Mouse (Mus musculus) CD4-positive, CD25-positive, alpha-beta regulatory T cell, adult 4 months (primary cell): ENCODE results near the gene Fam120a. TPM values are rescaled to one million over a fixed set of nuclear protein-coding genes. Genes with fewer than 3 reads are reported as not detected.

Experiments
- ATAC-seq: one replicate; pipeline ENCODE4 v1.8.0; 2017
- polyA plus RNA-seq, 2 experiments: library from polyadenylated mRNA; unstranded; fragments of 100-300 nt; shearing (Covaris generic); gene quantifications; one replicate each; pipeline ENCODE4 v1.2.1; 2017

The Fam120a gene
- polyA plus RNA-seq, result 10 to 100 TPM; 21.1 to 34.3 TPM

GRCm38 (mm10) chr13:48967956-48968749 is at the start of gene Fam120a:
Fam120a (minus strand) TSS chr13:48968017.
- ATAC-seq, result peak; percentile 60

- no peak for ATAC-seq
These were observed 49.6 kb upstream of the Fam120a start for GRCm38 (mm10) chr13:49017375-49017774.

- no peak for ATAC-seq
These were observed 48.5 kb upstream of the Fam120a start for GRCm38 (mm10) chr13:49016311-49016761.

DNA sequence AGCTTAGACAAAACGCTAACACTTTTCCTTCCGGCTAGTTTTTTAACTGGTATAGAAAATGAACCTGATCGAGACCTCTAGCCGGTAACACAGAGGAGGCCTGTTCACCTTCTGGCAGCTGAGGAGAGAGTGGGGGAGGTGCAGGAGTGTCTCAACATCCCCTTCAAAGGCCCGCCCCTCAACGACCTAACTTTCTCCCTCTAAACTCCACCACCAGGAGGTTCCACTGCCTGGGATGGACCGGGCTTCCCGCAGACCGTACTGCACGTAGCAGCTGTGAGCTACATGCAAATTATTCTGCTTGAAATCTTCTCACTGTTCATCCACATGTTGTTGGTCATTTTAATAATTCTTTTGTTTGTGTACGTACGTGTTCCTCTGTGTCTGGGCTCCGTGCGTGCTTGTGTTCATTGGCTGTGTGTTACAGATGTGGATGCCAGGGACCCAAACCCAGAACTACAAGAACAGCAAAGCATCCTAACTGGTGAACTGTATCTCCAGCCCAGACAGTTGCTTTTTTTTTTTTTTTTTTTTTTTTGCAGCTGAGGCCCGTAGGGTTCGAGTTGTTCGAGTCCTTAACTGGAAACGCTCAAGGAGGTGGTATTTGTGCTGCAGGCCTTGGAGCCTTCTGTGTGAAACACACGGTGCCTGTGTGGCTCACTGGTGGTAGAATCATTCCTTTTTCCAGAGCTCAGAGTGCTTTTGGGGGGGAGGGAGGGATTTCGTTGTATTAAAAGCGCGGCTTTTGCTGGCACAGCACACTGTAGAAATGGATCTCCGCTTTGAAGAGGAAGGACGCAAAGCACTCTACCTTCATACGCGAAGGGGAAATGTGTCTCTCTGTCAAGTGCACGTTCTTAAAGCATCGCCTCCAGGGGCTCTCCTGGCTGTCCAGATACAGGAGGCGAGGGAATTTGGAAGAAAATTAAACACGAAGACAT is 47.8 kb upstream of the Fam120a start:
- ATAC-seq, result peak; percentile 60

DNA sequence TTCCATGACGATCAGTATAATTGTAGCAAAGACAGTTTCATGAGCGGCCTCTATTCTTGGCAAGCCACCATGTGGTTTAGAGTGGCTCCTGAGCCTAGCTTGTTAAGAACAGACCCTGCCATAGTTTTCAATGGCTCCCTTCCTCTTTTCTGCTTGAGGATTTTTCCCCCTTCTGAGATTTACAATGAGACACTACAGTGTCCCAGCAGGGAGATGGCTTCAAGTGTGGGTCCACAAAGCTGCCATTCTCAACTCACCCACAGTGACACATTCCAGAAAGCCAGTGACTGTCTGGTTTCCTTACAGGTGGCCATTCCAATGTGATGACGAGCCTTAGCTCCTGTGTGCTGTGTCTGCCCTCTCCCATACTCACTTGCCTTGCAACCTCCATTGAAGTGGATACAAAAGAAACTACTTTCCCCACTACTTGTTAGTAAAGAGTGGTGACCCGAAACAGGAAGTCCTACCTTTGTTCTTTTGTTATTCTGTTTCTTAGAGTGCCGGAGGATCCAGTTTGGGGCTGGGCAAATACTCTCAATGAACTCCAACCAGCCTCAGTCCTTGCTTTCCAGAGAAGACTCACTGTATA is 45.5 kb upstream of the Fam120a start:
- ATAC-seq, result no peak

DNA sequence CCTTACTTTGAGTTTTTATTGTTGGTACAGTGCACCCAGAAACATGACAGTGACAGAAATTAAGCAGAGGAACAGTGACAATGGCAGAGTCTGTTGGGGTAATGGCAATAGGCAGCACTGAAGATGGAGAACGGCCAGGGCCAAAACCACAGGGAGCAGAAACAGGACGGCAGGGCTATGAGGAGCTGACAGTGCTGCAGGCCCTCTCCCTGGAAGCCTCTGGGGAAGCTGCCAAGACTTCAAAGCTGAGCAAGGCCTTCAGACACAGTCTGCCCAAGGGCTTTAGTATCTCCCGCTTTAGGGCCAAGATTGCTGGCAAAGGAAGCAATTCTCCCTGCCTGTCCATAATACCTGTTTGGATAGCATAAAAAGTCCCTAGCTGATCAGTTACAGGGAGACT is 33.9 kb upstream of the Fam120a start:
- ATAC-seq, result no peak

GRCm38 (mm10) chr13:48998591-48998990 is 30.8 kb upstream of the Fam120a start:
- peak; percentile 35 for ATAC-seq

- ATAC-seq, result no peak
These were observed 28.9 kb upstream of the Fam120a start for GRCm38 (mm10) chr13:48996731-48997130.

- peak; percentile 100 for ATAC-seq
These were observed 27.1 kb upstream of the Fam120a start for GRCm38 (mm10) chr13:48994903-48995302.

- ATAC-seq, result no peak
These were observed 25.1 kb upstream of the Fam120a start for GRCm38 (mm10) chr13:48992914-48993313.

GRCm38 (mm10) chr13:48990138-48990537 is 22.3 kb upstream of the Fam120a start:
- ATAC-seq, result no peak

- ATAC-seq, result no peak
These were observed 14.8 kb upstream of the Fam120a start for GRCm38 (mm10) chr13:48982482-48983098.

GRCm38 (mm10) chr13:48979069-48979468 is 11.3 kb upstream of the Fam120a start:
- ATAC-seq, result peak; percentile 34

GRCm38 (mm10) chr13:48977858-48978257 is 10.0 kb upstream of the Fam120a start:
- peak; percentile 85 for ATAC-seq

GRCm38 (mm10) chr13:48974699-48975098 is 6.9 kb upstream of the Fam120a start:
- no peak for ATAC-seq

DNA sequence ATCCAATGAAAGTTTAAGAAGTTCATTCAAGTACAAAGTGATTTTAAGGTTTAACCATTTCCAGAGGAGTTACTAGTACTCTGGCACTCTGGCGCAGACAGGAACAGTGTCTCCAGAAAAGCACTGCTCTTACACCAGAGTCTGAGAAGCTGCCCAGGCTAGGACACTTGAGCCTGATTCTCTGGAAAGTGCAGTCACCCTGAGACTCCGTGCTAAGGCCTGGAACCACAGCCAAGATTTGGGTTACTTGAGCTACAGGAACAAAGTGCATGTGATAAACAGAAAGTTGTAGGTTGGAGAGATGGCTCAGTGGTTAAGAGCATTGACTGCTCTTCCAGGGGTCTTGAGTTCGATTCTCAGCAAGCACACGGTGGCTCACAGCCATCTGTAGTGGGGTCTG is 6.4 kb upstream of the Fam120a start:
- ATAC-seq, result no peak

DNA sequence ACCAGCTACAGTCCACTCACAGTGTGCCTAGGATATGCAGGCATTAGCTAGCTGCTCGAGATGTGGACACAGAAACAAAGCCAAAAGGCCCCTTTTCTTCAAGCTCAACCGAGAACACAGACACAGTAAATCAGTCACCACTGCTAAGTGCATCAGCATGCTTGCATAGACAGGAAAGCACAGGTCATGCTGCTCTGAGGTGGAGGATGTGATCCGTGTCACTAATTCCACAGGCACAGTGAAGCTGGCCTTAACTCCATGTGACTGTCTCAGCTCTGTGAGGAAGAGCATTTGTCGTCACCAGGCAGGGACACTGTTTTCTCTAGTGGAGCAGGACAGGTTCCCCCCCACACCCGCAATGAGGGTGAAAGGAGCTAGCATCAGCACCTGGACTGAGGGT is 5.4 kb upstream of the Fam120a start:
- ATAC-seq, result no peak

GRCm38 (mm10) chr13:48971033-48971432 is 3.2 kb upstream of the Fam120a start:
- ATAC-seq, result peak; percentile 21

- no peak for ATAC-seq
These were observed 2.7 kb upstream of the Fam120a start for GRCm38 (mm10) chr13:48970566-48970965.

- ATAC-seq, result peak; percentile 7
These were observed 902 bp upstream of the Fam120a start for GRCm38 (mm10) chr13:48968750-48969088.

DNA sequence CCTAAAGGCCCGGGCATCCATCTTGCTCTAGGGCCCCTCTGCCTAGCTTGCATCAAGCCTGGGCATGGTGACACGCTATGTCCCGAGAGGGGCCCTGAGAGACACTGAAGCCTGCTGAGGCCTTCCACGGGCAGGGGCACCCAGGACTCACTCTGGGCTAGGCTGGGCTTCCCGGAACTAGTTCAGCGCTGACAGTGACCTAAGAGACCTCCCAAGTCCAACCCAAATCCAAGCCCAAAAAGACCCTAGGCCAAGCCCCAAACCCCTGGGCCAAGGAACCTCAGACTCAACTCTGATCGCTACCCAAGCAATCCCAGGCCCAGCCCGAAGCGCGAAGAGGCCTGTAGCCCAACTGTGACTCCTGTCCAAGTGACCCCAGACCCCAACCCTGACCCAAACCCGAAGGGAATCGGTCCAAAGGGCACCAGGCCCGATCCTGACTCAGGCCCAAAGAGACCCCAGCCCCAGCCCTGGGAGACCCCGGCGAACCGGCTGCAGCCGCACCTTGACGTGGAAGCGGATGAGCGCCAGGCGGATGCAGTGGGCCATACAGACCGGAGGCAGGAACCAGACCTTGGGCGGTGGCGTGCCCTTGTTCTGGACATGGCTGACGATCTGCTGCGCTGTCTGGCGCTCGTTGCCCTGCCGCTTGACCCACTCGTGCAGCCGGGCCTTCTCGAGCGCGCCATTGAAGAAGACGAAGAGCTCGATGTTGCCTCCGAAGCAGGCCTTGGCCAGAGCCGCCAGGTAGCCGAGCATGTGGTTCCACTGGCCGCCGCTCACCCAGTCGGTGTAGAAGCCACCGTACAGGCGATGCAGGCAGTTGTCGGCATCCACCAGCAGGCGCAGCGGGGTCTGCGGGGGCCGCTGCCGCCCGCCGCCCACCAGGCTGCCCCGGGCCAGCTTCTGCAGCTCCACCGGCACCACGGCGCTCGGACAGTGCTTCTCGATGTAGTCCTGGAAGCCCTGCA is 681 bp downstream of the Fam120a start:
- ATAC-seq, result peak; percentile 24
